Mouse (Mus musculus): ENCODE measurements around the gene Rhoh. TPM values are rescaled to one million over a fixed set of nuclear protein-coding genes. Genes with fewer than 3 reads are reported as not detected.
A peak's percentile ranks its signal among the peaks of the same experiment; 100 is the strongest.

The Rhoh gene
- polyA plus RNA-seq, 1 experiment from 2014 or later, result 0.78 TPM

GRCm38 (mm10) chr5:65846958-65847357, 14.1 kb upstream of the Rhoh start:
- ATAC-seq (replicated peaks; ENCODE audit: low FRiP score), result no peak
- Histone ChIP-seq H3K9ac (no peak overlapping the region), H3K27me3 (no peaks in the 10 kb centered on the region), H3K4me3 (replicated peaks) (no peak overlapping the region), H3K9me3 (replicated peaks) (no peaks in the 10 kb centered on the region), H3K27ac (no peak overlapping the region), H3K4me2 (no peak overlapping the region), H3K36me3 (no peaks in the 10 kb centered on the region), H3K4me1 (0 out of 2 replicates have a peak, but pooled peaks cover 4% of the 10 kb centered on the region)
- WGBS, result 83% methylated on average over 3 of the region's 3 CpGs

- WGBS, result 82% methylated on average over 7 of the region's 7 CpGs
Measured at GRCm38 (mm10) chr5:65847656-65848055, 13.4 kb upstream of the Rhoh start.

DNA sequence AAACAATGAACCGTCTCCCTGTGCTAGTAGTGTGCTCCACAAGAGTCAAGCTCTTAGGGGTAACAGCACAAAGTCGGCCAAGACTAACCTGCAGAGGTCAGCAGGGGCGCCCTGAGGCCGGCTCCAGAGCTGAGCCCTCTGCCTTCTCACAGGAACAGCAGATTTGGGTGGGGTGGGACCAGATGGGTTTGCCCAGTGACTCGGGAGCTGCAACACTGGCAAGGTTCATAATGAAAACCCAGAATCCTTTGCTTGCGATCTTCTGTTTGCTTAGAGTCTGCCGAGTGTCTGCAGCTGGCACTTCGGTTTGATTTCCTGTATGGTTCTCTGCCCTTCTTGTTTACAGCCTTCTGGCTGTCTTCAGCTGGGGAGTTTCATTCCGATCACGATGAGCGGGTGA, 10.2 kb upstream of the Rhoh start:
- 55% methylated on average over 11 of the region's 11 CpGs for WGBS
- Histone ChIP-seq H3K4me2 (no peak overlapping the region), H3K27me3 (no peaks in the 10 kb centered on the region), H3K27ac (no peak overlapping the region), H3K9ac (no peak overlapping the region), H3K4me1 (0 out of 2 replicates have a peak, but pooled peaks cover 9% of the 10 kb centered on the region), H3K4me3 (replicated peaks) (no peak overlapping the region), H3K36me3 (no peaks in the 10 kb centered on the region), H3K9me3 (replicated peaks) (no peaks in the 10 kb centered on the region)
- no peak for ATAC-seq (replicated peaks; ENCODE audit: low FRiP score)

More at GRCm38 (mm10) chr5:65847656-65848055, 13.4 kb upstream of the Rhoh start:
- Histone ChIP-seq H3K4me3 (replicated peaks) (no peak overlapping the region), H3K4me1 (0 out of 2 replicates have a peak, but pooled peaks cover 4% of the 10 kb centered on the region), H3K27me3 (no peaks in the 10 kb centered on the region), H3K27ac (no peak overlapping the region), H3K36me3 (no peaks in the 10 kb centered on the region), H3K4me2 (no peak overlapping the region), H3K9ac (no peak overlapping the region), H3K9me3 (replicated peaks) (no peaks in the 10 kb centered on the region)
- ATAC-seq (replicated peaks; ENCODE audit: low FRiP score), result no peak

GRCm38 (mm10) chr5:65854786-65855191, 6.2 kb upstream of the Rhoh start:
- Histone ChIP-seq H3K4me2 (0 out of 2 replicates have a peak overlapping the region, but pooled peaks have one; percentile 5), H3K27ac (peak overlapping the region; percentile 45; the same call in 1 of the 2 replicates), H3K27me3 (no peaks in the 10 kb centered on the region), H3K4me3 (replicated peaks) (no peak overlapping the region), H3K9me3 (replicated peaks) (no peaks in the 10 kb centered on the region), H3K4me1 (peaks cover 22% of the 10 kb centered on the region), H3K36me3 (no peaks in the 10 kb centered on the region), H3K9ac (no peak overlapping the region)
- ATAC-seq (replicated peaks; ENCODE audit: low FRiP score), result peak; percentile 81
- WGBS, result 32% methylated on average over 8 of the region's 8 CpGs

- no peak overlapping the region for H3K9ac ChIP-seq
- H3K4me2 ChIP-seq, result no peak overlapping the region
- no peaks in the 10 kb centered on the region for H3K27me3 ChIP-seq
- H3K4me3 ChIP-seq (replicated peaks), result no peak overlapping the region
- H3K27ac ChIP-seq, result 0 out of 2 replicates have a peak overlapping the region, but pooled peaks have one; percentile 45
- WGBS, result 48% methylated on average over 3 of the region's 3 CpGs
- no peaks in the 10 kb centered on the region for H3K36me3 ChIP-seq
- H3K4me1 ChIP-seq, result peaks cover 22% of the 10 kb centered on the region
- no peak for ATAC-seq (replicated peaks; ENCODE audit: low FRiP score)
- H3K9me3 ChIP-seq (replicated peaks), result no peaks in the 10 kb centered on the region
Measured at GRCm38 (mm10) chr5:65855571-65855970, 5.4 kb upstream of the Rhoh start.

GRCm38 (mm10) chr5:65856591-65857411, 4.2 kb upstream of the Rhoh start:
- Histone ChIP-seq H3K27ac (no peak overlapping the region), H3K4me1 (peaks cover 18% of the 10 kb centered on the region), H3K4me2 (no peak overlapping the region), H3K9ac (no peak overlapping the region), H3K4me3 (replicated peaks) (no peak overlapping the region), H3K27me3 (no peaks in the 10 kb centered on the region), H3K36me3 (no peaks in the 10 kb centered on the region), H3K9me3 (replicated peaks) (no peaks in the 10 kb centered on the region)
- 77% methylated on average over 16 of the region's 17 CpGs for WGBS
- no peak for ATAC-seq (replicated peaks; ENCODE audit: low FRiP score)

GRCm38 (mm10) chr5:65857935-65858334, 3.1 kb upstream of the Rhoh start:
- no peaks in the 10 kb centered on the region for H3K36me3 ChIP-seq
- no peaks in the 10 kb centered on the region for H3K9me3 ChIP-seq (replicated peaks)
- peak; percentile 44 for ATAC-seq (replicated peaks; ENCODE audit: low FRiP score)
- H3K4me2 ChIP-seq, result no peak overlapping the region
- 49% methylated on average over 12 of the region's 12 CpGs for WGBS
- no peak overlapping the region for H3K9ac ChIP-seq
- 0 out of 2 replicates have a peak overlapping the region, but pooled peaks have one; percentile 0 for H3K27ac ChIP-seq
- no peak overlapping the region for H3K4me3 ChIP-seq (replicated peaks)
- peaks cover 18% of the 10 kb centered on the region for H3K4me1 ChIP-seq
- H3K27me3 ChIP-seq, result no peaks in the 10 kb centered on the region

- Histone ChIP-seq H3K4me3 (replicated peaks) (no peak overlapping the region), H3K27ac (peak overlapping the region; percentile 41; the same call in 1 of the 2 replicates), H3K4me1 (peaks cover 20% of the 10 kb centered on the region), H3K4me2 (no peak overlapping the region), H3K36me3 (no peaks in the 10 kb centered on the region), H3K9ac (no peak overlapping the region), H3K27me3 (no peaks in the 10 kb centered on the region), H3K9me3 (replicated peaks) (no peaks in the 10 kb centered on the region)
- ATAC-seq (replicated peaks; ENCODE audit: low FRiP score), result no peak
- 88% methylated on average over 4 of the region's 6 CpGs for WGBS
Measured at GRCm38 (mm10) chr5:65858355-65858754, 2.7 kb upstream of the Rhoh start.

DNA sequence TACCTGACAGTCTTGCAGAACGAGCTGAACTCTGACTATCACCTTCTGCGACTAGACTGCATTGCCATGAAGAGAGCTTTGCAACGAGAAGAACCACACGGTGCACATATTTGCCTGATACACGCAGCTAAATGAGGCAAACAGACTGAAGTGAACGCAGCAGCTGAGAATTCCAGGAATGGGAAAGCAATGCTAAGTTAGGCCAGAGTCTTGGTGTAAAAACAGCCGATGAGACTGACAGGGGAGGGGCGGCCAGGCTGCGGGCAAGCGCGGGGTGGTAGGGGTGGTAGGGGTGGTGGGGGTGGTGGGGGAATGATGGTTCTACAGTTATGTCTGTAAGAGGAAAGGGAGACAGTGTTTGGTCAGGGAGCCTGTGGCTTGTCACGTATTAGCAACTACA, 2.1 kb upstream of the Rhoh start:
- 60% methylated on average over 12 of the region's 12 CpGs for WGBS
- Histone ChIP-seq H3K4me3 (replicated peaks) (no peak overlapping the region), H3K4me2 (no peak overlapping the region), H3K9ac (no peak overlapping the region), H3K4me1 (peaks cover 21% of the 10 kb centered on the region), H3K9me3 (replicated peaks) (no peaks in the 10 kb centered on the region), H3K27me3 (no peaks in the 10 kb centered on the region), H3K27ac (peak overlapping the region; percentile 41; the same call in 1 of the 2 replicates), H3K36me3 (no peaks in the 10 kb centered on the region)
- ATAC-seq (replicated peaks; ENCODE audit: low FRiP score), result no peak

DNA sequence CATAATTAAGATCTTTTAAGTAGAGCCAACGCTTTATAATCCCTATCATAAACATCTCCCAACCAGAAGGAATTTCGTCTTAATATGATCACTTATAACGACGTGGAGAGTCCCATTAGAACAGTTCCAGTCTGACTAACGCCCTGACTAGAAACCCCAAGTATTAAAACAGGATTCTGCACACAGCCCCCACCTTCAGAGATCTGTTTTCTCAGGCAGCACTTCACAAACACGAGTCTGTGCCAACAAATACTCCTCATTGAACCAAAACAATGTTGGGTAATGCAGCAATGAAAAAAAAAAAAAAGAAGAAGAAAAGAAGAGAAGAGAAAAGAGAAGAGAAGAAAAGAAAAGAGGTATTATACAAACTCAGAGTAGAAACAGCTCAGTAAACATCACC, 1.6 kb upstream of the Rhoh start:
- no peak overlapping the region for H3K9ac ChIP-seq
- peaks cover 21% of the 10 kb centered on the region for H3K4me1 ChIP-seq
- H3K4me2 ChIP-seq, result no peak overlapping the region
- no peaks in the 10 kb centered on the region for H3K36me3 ChIP-seq
- H3K9me3 ChIP-seq (replicated peaks), result no peaks in the 10 kb centered on the region
- H3K27ac ChIP-seq, result no peak overlapping the region
- no peak for ATAC-seq (replicated peaks; ENCODE audit: low FRiP score)
- 57% methylated on average over 6 of the region's 6 CpGs for WGBS
- H3K4me3 ChIP-seq (replicated peaks), result no peak overlapping the region
- no peaks in the 10 kb centered on the region for H3K27me3 ChIP-seq

GRCm38 (mm10) chr5:65860281-65861000, 572 bp upstream of the Rhoh start:
- Histone ChIP-seq H3K36me3 (no peaks in the 10 kb centered on the region), H3K4me3 (replicated peaks) (no peak overlapping the region), H3K4me2 (no peak overlapping the region), H3K9ac (no peak overlapping the region), H3K27ac (no peak overlapping the region), H3K9me3 (replicated peaks) (no peaks in the 10 kb centered on the region), H3K4me1 (peaks cover 16% of the 10 kb centered on the region), H3K27me3 (no peaks in the 10 kb centered on the region)
- no peak for ATAC-seq (replicated peaks; ENCODE audit: low FRiP score)
- WGBS, result 81% methylated on average over 12 of the region's 12 CpGs

All from kidney, embryonic 15.5 days (tissue).